Mouse (Mus musculus) stomach, embryonic 14.5 days (tissue): Measurements from ENCODE around the gene Setd1b. TPM values are rescaled to one million over a fixed set of nuclear protein-coding genes. Genes with fewer than 3 reads are reported as not detected.

Experiments used
- ATAC-seq: fragments of 200-750 bp; cut with Nextera tagmentation; 2 replicates; pipeline ENCODE4 v1.8.0; 2017; ENCODE audit warnings: low read depth, moderate TSS enrichment; ENCODE audit not compliant: insufficient number of reproducible peaks, insufficient read depth, low FRiP score
- H3K27ac ChIP-seq: fragments of 300-500 bp; sonication (generic); 2 replicates; pipeline ENCODE4 v1.5.1; 2014; ENCODE audit warnings: mild to moderate bottlenecking, low read length, moderate library complexity, mixed read lengths
- H3K27me3 ChIP-seq: fragments of 300-500 bp; sonication (generic); 2 replicates; pipeline ENCODE4 v1.6.1; 2014; ENCODE audit warnings: low read length, control low read depth, mixed read lengths; ENCODE audit not compliant: control insufficient read depth, insufficient read depth
- H3K36me3 ChIP-seq: fragments of 300-500 bp; sonication (generic); 2 replicates; pipeline ENCODE4 v1.6.1; 2014; ENCODE audit warnings: mild to moderate bottlenecking, control low read depth, low read length, moderate library complexity, mixed read lengths; ENCODE audit not compliant: control insufficient read depth, insufficient read depth
- H3K4me1 ChIP-seq: fragments of 300-500 bp; sonication (generic); 2 replicates; pipeline ENCODE4 v1.6.1; 2014; ENCODE audit warnings: low read length, control low read depth, mixed read lengths; ENCODE audit not compliant: control insufficient read depth, insufficient read depth
- H3K4me2 ChIP-seq: fragments of 300-500 bp; sonication (generic); replicated peaks from 2 replicates; pipeline ENCODE4 v1.6.1; 2014; ENCODE audit warnings: low read depth, low read length, control low read depth
- H3K4me3 ChIP-seq: fragments of 300-500 bp; sonication (generic); 2 replicates; pipeline ENCODE4 v1.5.1; 2014; ENCODE audit warnings: low read depth, low read length, control low read depth
- H3K9ac ChIP-seq: fragments of 300-500 bp; sonication (generic); replicated peaks from 2 replicates; pipeline ENCODE4 v1.6.1; 2014; ENCODE audit warnings: low read depth, mild to moderate bottlenecking, control low read depth, low read length, moderate library complexity, mixed read lengths
- H3K9me3 ChIP-seq: fragments of 300-500 bp; sonication (generic); 2 replicates; pipeline ENCODE4 v1.6.1; 2016; ENCODE audit warnings: low read depth, low read length, control low read depth; ENCODE audit not compliant: control insufficient read depth
- WGBS: fragments of 180-500 bp; shearing (Covaris S2); extraction: QIAGEN DNeasy Blood & Tissue Kit; methylation state at CpG from one replicate; pipeline ENCODE4 v1.1.7; 2014; 5-methylcytosine and 5-hydroxymethylcytosine counted together
- polyA plus RNA-seq: library from polyadenylated mRNA; unstranded; fragments of >200 nt; fragmentation: Nextera tagmentation; extraction: Ambion mirVana; gene quantifications from 2 replicates; pipeline ENCODE4 v1.2.1, GENCODE M21; 2014

The Setd1b gene
- polyA plus RNA-seq, 1 experiment from 2014 or later, result 12.9 TPM

DNA sequence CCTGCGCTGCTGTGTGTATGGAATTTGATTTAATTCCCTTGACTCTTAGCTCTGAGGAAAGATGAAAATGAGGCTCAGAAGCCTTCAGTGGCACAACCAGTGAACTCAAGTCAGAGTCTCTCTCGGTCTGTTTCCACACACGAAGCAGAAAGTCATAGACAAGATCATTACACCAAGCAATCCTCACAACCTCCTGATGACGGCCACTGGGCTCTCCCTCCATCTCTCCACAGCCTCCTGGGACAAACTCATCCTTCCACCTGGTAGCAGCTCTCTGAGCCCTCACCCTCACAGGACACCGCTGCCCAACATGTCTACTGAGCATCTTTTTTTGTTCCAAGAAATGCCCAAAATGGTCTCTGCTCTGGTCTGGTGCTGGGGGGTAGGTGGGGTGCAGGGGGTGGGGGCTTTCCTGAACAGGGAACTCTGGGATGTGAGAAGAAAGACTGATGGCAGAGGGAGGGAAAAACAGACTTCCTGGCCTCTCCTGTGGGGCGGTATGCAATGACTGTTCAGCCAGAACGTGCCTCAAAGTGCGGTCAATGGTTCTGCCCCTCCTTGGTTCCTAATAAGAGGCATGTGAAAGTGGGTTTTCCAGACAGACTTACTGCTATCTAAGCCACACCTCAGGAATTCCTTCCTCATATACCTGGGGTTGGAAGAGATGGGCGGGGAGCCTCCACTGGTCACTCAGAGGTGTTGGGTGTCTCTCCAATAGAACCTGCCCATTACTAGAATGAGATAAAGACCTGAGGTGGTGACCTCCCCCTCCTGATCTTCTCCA, 11.8 kb upstream of the Setd1b start:
- no peak for ATAC-seq
- H3K36me3 ChIP-seq, result peaks cover 7% of the 10 kb centered on the region; the same call in 1 of the 2 replicates
- H3K9ac ChIP-seq, result no peak overlapping the region
- H3K4me1 ChIP-seq, result peaks cover 31% of the 10 kb centered on the region
- WGBS, result 88% methylated on average over 9 of the region's 9 CpGs
- H3K9me3 ChIP-seq, result no peaks in the 10 kb centered on the region
- H3K4me2 ChIP-seq, result no peak overlapping the region
- H3K27me3 ChIP-seq, result no peaks in the 10 kb centered on the region
- H3K4me3 ChIP-seq, result no peak overlapping the region
- no peak overlapping the region for H3K27ac ChIP-seq

DNA sequence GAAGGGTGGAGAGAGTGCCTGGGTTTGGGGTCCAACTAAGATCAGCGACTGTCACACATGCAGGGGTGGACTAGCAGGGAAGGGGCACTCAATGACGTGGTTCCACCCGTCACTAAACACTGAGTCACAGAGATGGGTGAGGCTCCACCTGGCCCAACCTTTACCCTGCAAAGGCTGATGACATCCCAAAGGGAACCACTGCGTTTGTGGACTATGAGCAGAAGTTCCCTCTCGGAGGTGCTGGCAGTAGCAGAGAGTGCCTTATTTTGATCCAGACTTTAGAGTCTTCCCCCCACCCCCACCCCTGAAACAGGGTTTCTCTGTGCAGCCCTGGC, 11.2 kb upstream of the Setd1b start:
- H3K27ac ChIP-seq, result no peak overlapping the region
- H3K36me3 ChIP-seq, result peaks cover 7% of the 10 kb centered on the region; the same call in 1 of the 2 replicates
- no peak overlapping the region for H3K9ac ChIP-seq
- WGBS, result 80% methylated on average over 5 of the region's 5 CpGs
- H3K4me1 ChIP-seq, result peaks cover 36% of the 10 kb centered on the region
- ATAC-seq, result no peak
- no peak overlapping the region for H3K4me3 ChIP-seq
- no peak overlapping the region for H3K4me2 ChIP-seq
- H3K27me3 ChIP-seq, result no peaks in the 10 kb centered on the region
- no peaks in the 10 kb centered on the region for H3K9me3 ChIP-seq

DNA sequence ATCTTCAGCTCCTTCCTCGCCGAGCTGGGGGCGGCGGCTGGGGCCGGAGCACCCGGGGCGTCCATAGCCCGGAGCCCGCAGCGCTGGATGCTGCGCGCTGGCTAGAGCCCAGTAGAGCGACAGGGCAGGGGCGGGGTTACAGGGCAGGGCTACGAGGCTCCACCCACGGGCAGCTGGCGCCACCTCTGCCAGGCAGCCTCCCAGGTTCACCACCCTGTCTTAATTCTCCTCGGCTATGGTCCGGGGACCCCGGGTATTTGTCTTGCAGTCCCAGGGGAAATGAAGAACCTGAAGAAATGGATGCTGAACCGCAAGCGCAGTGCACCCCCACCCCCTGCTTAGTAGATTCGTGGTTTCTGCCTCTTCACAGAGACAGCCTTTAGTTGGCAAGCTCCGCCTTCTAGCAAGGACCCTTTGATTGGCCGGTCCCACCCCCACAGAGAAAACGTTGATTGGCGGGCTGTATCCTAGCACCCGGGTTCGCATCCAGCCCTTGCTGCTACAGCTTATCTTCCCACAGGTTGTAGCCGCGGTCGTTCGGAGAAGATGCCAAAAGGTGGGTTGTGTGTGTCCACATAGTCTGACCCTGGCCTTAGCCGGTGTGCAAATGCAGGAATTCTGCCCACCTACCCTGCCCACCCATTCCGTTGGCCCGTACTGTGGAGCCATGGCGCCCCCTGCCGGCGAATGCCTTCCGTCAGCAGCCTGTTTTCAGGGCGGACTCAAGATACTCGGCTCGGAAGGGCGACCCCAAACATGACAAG, 9.5 kb upstream of the Setd1b start, which contains the start of gene Rhof:
TSS of gene Rhof (minus strand) at position 385 of the 764 bp plus-strand sequence.
- Histone ChIP-seq H3K27me3 (no peaks in the 10 kb centered on the region), H3K4me3 (peak within 1 kb of the TSS; percentile 31), H3K9me3 (no peaks in the 10 kb centered on the region), H3K4me2 (peak within 1 kb of the TSS; percentile 55), H3K27ac (peak within 1 kb of the TSS; percentile 100), H3K4me1 (peaks cover 51% of the 10 kb centered on the region), H3K36me3 (peaks cover 7% of the 10 kb centered on the region; the same call in 1 of the 2 replicates), H3K9ac (0 out of 2 replicates have a peak within 1 kb of the TSS, but pooled peaks have one; percentile 26)
- peak; percentile 25; the same call in 1 of the 2 replicates for ATAC-seq
- 6% methylated on average over 44 of the region's 44 CpGs for WGBS

- peaks cover 7% of the 10 kb centered on the region; the same call in 1 of the 2 replicates for H3K36me3 ChIP-seq
- 17% methylated on average over 18 of the region's 18 CpGs for WGBS
- H3K4me2 ChIP-seq, result peak overlapping the region; percentile 55; the same call in 1 of the 2 replicates
- no peak overlapping the region; the same call in 1 of the 2 replicates for H3K4me3 ChIP-seq
- ATAC-seq, result no peak
- no peaks in the 10 kb centered on the region for H3K9me3 ChIP-seq
- peak overlapping the region; percentile 100 for H3K27ac ChIP-seq
- no peak overlapping the region for H3K9ac ChIP-seq
- H3K4me1 ChIP-seq, result peaks cover 59% of the 10 kb centered on the region
- no peaks in the 10 kb centered on the region for H3K27me3 ChIP-seq
These were observed 8.8 kb upstream of the Setd1b start for GRCm38 (mm10) chr5:123133083-123133783.

- Histone ChIP-seq H3K9me3 (no peaks in the 10 kb centered on the region), H3K9ac (no peak overlapping the region), H3K4me2 (peak overlapping the region; percentile 55; the same call in 1 of the 2 replicates), H3K27ac (peak overlapping the region; percentile 100; the same call in 1 of the 2 replicates), H3K36me3 (peaks cover 7% of the 10 kb centered on the region; the same call in 1 of the 2 replicates), H3K4me3 (no peak overlapping the region; the same call in 1 of the 2 replicates), H3K27me3 (no peaks in the 10 kb centered on the region), H3K4me1 (peaks cover 60% of the 10 kb centered on the region)
- ATAC-seq, result no peak
- 20% methylated on average over 7 of the region's 7 CpGs for WGBS
These were observed 8.2 kb upstream of the Setd1b start for GRCm38 (mm10) chr5:123133784-123134143.

DNA sequence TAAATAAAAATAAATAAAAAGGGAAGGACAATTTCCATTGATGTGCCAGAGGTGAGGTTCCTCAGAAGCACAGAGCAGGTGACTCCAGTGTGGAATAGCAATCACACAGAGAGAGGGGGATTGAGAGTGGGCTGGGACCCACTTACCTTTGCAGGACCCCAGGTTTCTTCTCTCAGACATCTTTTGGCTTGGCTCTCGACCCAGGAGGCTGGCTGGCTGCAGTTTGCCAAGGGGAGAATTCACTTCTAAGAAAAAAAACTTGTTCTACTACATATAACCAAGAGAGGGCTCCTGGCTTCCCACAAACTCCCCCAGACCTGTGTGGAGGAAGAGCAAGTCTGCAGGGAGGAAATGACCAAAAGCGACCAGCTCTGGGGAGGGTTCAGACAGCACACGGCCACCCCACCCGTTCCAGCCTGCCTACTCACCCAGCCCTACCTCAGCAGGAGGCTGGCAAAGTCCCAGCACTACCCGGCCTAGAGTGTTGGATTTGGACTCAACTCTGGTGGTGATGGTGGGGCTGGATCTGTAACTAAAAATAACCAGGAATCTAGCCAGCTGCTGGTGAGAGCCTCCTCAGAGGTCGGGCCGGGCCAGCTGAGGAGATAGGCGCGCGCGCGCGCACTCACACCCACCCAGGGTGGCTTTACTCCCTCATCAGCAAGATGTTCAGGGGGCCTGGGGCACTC, 7.7 kb upstream of the Setd1b start:
- peak overlapping the region; percentile 100 for H3K4me2 ChIP-seq
- no peak overlapping the region; the same call in 1 of the 2 replicates for H3K9ac ChIP-seq
- no peak overlapping the region for H3K4me3 ChIP-seq
- H3K9me3 ChIP-seq, result no peaks in the 10 kb centered on the region
- peaks cover 60% of the 10 kb centered on the region for H3K4me1 ChIP-seq
- H3K36me3 ChIP-seq, result peaks cover 7% of the 10 kb centered on the region; the same call in 1 of the 2 replicates
- H3K27me3 ChIP-seq, result no peaks in the 10 kb centered on the region
- H3K27ac ChIP-seq, result peak overlapping the region; percentile 100
- ATAC-seq, result no peak
- 24% methylated on average over 13 of the region's 13 CpGs for WGBS

- ATAC-seq, result no peak
- Histone ChIP-seq H3K4me2 (peak overlapping the region; percentile 100), H3K27me3 (no peaks in the 10 kb centered on the region), H3K9me3 (no peaks in the 10 kb centered on the region), H3K4me3 (peak overlapping the region; percentile 84), H3K9ac (peak overlapping the region; percentile 31), H3K36me3 (peaks cover 3% of the 10 kb centered on the region; the same call in 1 of the 2 replicates), H3K27ac (peak overlapping the region; percentile 100), H3K4me1 (peaks cover 60% of the 10 kb centered on the region)
- 18% methylated on average over 8 of the region's 8 CpGs for WGBS
These were observed 7.1 kb upstream of the Setd1b start for GRCm38 (mm10) chr5:123134875-123135382.
